Mouse (Mus musculus): ENCODE results near the gene Zcchc14.

- TF ChIP-seq POLR2A (IDR thresholded peaks at IDR 0.05; ENCODE audit: control insufficient read depth, low read depth, low read length) (no peak), CTCF (IDR thresholded peaks at IDR 0.05; ENCODE audit: control insufficient read depth, insufficient read depth, insufficient replicate concordance, low read depth, low read length) (no peak)
Observed at GRCm38 (mm10) chr8:121636180-121636579, 16.5 kb downstream of the Zcchc14 start.

All from testis, adult 2 months (tissue).